Mouse (Mus musculus): Measurements from ENCODE around the gene Mapk11. TPM values are rescaled to one million over a fixed set of nuclear protein-coding genes. Genes with fewer than 3 reads are reported as not detected.

The Mapk11 gene
- polyA plus RNA-seq, 1 experiment: 0.29 TPM

GRCm38 (mm10) chr15:89146537-89146936 is 2.9 kb downstream of the Mapk11 start:
- H3K36me3 ChIP-seq (replicated peaks; ENCODE audit: low read length): no peaks in the 10 kb centered on the region
- H3K27me3 ChIP-seq (replicated peaks): peaks cover 95% of the 10 kb centered on the region
- H3K4me1 ChIP-seq: peaks cover 55% of the 10 kb centered on the region
- peak overlapping the region; percentile 70 for H3K4me3 ChIP-seq (replicated peaks)
- TF ChIP-seq GATA1 (IDR thresholded peaks at IDR 0.05; ENCODE audit: borderline replicate concordance, low read length): no peak
- no peak for TF ChIP-seq FLI1 (IDR thresholded peaks at IDR 0.05; ENCODE audit: low read length)
- H3K9me3 ChIP-seq: peaks cover 14% of the 10 kb centered on the region

DNA sequence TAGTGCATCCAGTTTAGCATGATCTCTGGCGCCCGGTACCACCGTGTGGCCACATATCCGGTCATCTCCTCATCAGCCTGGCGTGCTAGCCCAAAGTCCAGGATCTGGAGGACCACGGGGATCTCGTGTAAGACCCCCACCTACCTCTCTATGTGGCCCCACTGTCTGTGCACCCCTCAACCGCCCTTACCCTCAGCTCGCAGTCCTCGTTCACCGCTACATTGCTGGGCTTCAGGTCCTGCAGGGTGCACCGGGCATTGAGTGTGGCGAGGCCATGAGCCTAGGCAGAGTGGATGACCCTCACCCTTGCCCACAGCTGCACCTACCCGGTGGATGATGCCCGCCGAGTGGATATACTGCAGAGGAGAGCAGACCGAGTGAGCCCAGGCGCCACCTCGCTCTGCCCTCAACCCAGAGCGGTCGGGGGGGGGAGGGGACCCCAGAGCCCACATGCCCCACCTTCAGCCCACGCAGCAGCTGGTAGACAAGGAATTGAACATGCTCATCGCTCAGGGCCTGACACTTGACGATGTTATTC is 3.5 kb downstream of the Mapk11 start:
- TF ChIP-seq GATA1 (IDR thresholded peaks at IDR 0.05; ENCODE audit: borderline replicate concordance, low read length) (no peak), FLI1 (IDR thresholded peaks at IDR 0.05; ENCODE audit: low read length) (no peak)
- H3K9me3 ChIP-seq: peaks cover 14% of the 10 kb centered on the region
- no peak overlapping the region for H3K4me3 ChIP-seq (replicated peaks)
- peaks cover 59% of the 10 kb centered on the region for H3K4me1 ChIP-seq
- no peaks in the 10 kb centered on the region for H3K36me3 ChIP-seq (replicated peaks; ENCODE audit: low read length)
- peaks cover 99% of the 10 kb centered on the region for H3K27me3 ChIP-seq (replicated peaks)

- no peak for TF ChIP-seq FLI1 (IDR thresholded peaks at IDR 0.05; ENCODE audit: low read length)
- no peak for TF ChIP-seq GATA1 (IDR thresholded peaks at IDR 0.05; ENCODE audit: borderline replicate concordance, low read length)
- Histone ChIP-seq H3K27me3 (replicated peaks) (peaks cover 100% of the 10 kb centered on the region), H3K36me3 (replicated peaks; ENCODE audit: low read length) (no peaks in the 10 kb centered on the region), H3K9me3 (peaks cover 14% of the 10 kb centered on the region), H3K4me1 (peaks cover 65% of the 10 kb centered on the region), H3K4me3 (replicated peaks) (no peak overlapping the region)
These were observed 4.5 kb downstream of the Mapk11 start for GRCm38 (mm10) chr15:89144965-89145364.

- TF ChIP-seq GATA1 (IDR thresholded peaks at IDR 0.05; ENCODE audit: borderline replicate concordance, low read length) (no peak), FLI1 (IDR thresholded peaks at IDR 0.05; ENCODE audit: low read length) (no peak)
- H3K27me3 ChIP-seq (replicated peaks): peaks cover 100% of the 10 kb centered on the region
- peaks cover 10% of the 10 kb centered on the region for H3K9me3 ChIP-seq
- H3K4me1 ChIP-seq: peaks cover 49% of the 10 kb centered on the region
- no peaks in the 10 kb centered on the region for H3K36me3 ChIP-seq (replicated peaks; ENCODE audit: low read length)
- no peak overlapping the region for H3K4me3 ChIP-seq (replicated peaks)
These were observed 6.3 kb downstream of the Mapk11 start for GRCm38 (mm10) chr15:89143134-89143533.

DNA sequence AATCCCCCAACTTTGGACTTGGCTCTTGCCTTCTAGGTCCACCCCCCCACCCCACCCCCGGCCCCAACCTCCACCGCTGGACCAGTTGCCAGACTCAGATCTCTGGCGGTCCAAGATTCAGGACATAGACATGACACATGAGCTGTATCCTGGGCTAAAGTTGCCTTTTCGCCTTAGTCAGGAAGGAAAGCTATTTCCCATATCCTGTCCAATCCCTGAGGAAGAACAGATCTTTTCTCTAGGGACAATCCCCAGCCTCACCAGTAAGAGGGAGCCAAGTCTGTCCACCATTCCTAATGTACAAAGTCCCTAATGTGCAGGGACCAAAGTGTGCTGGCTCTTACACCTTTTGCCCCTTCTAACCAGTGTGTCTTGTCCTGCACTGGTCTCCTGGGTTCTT is 7.5 kb downstream of the Mapk11 start:
- Histone ChIP-seq H3K27me3 (replicated peaks) (peaks cover 99% of the 10 kb centered on the region), H3K9me3 (peaks cover 10% of the 10 kb centered on the region)

DNA sequence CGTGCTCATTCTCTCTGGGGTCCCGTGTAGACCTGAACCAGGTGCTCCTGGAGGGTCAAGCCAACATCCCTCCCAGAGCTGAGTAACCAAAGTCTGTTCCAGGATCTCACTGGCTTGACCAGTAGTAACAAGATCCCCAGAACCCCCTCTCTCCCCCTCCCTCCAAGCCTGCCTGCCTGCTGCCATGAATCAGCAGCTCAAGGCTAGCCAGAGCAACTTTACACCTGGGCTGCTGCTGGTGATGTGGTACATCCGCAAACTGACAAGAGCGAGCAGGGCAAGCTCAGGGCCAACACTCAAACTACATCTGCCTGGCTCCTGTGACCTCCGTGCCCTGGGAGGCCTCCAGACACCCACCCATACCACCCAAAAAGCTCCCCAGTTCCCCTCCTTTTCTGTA is 8.0 kb downstream of the Mapk11 start:
- no peak overlapping the region for H3K4me3 ChIP-seq (replicated peaks)
- peaks cover 99% of the 10 kb centered on the region for H3K27me3 ChIP-seq (replicated peaks)
- H3K9me3 ChIP-seq: peaks cover 10% of the 10 kb centered on the region
- peaks cover 38% of the 10 kb centered on the region for H3K4me1 ChIP-seq
- TF ChIP-seq FLI1 (IDR thresholded peaks at IDR 0.05; ENCODE audit: low read length) (no peak), GATA1 (IDR thresholded peaks at IDR 0.05; ENCODE audit: borderline replicate concordance, low read length) (no peak)
- no peaks in the 10 kb centered on the region for H3K36me3 ChIP-seq (replicated peaks; ENCODE audit: low read length)

More for the DNA sequence above, 7.5 kb downstream of the Mapk11 start:
- Histone ChIP-seq H3K36me3 (replicated peaks; ENCODE audit: low read length) (no peaks in the 10 kb centered on the region), H3K4me1 (peaks cover 42% of the 10 kb centered on the region), H3K4me3 (replicated peaks) (no peak overlapping the region)
- no peak for TF ChIP-seq FLI1 (IDR thresholded peaks at IDR 0.05; ENCODE audit: low read length)
- no peak for TF ChIP-seq GATA1 (IDR thresholded peaks at IDR 0.05; ENCODE audit: borderline replicate concordance, low read length)

DNA sequence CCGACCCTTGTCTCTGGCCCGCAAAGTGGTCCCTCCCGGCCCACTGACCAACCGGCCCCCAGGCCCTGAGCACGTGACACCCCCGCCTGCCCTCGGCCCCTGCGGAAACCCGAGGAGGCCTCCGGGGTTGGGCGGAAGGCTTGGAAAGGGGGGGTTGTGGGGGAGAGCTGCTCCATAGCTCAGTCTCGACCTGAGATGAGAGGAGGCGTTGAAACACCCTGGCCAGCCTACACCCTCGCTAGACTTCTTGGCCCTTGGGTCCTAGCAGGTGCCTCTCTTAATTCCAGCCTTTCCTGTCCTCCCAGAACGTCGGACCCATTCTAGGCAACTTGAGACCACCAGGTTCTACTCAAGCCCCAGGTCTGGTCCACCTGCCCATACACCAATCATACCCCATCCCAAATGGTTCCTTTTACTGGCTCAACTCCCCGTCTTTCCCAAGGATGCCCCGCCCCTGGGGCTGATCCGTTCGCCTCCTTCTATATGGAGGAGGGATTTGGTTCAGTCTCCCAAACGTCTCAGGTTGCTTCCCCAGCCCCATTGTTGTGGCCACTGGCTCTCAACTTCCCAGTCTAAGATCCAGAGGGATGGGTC is 8.7 kb downstream of the Mapk11 start, which contains the start of gene Mapk12:
Gene Mapk12 (minus strand): TSS at position 45 of the 594 bp plus-strand sequence.
- Histone ChIP-seq H3K27me3 (replicated peaks) (peaks cover 99% of the 10 kb centered on the region), H3K9me3 (peaks cover 8% of the 10 kb centered on the region), H3K36me3 (replicated peaks; ENCODE audit: low read length) (no peaks in the 10 kb centered on the region), H3K4me3 (replicated peaks) (peak within 1 kb of the TSS; percentile 52), H3K4me1 (peaks cover 31% of the 10 kb centered on the region)
- TF ChIP-seq FLI1 (IDR thresholded peaks at IDR 0.05; ENCODE audit: low read length): no peak

DNA sequence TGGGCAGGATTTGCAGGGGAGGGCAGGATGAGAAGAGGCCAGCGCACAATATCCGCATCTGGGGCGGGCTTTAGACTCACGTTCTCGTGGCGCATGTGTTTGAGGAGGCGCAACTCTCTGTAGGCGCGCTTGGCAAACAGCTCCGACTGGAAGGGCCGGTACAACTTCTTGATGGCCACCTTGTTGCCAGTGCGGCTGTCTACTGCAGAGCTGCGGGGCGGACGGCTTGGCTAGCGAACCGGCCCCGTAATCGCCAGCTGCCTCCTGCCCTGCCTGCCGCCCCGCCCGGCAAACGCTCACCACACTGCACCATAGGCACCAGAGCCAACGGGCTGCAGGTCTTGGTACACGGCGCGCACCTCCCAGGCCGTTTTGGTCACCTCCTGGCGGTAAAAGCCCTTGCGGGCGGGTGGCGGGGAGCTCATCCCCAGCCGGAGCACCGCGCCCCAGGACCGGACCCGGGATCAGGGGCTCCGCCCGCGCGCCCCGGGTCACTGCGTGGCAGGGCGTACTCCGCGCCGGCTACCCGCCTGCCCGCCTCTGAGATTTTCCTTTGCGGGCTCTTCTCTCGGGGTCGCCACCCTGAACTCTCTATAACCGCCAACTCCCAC is 9.3 kb downstream of the Mapk11 start:
- Histone ChIP-seq H3K4me1 (peaks cover 25% of the 10 kb centered on the region), H3K4me3 (replicated peaks) (peak overlapping the region; percentile 52), H3K9me3 (0 out of 2 replicates have a peak, but pooled peaks cover 2% of the 10 kb centered on the region), H3K27me3 (replicated peaks) (peaks cover 99% of the 10 kb centered on the region), H3K36me3 (replicated peaks; ENCODE audit: low read length) (no peaks in the 10 kb centered on the region)
- TF ChIP-seq GATA1 (IDR thresholded peaks at IDR 0.05; ENCODE audit: borderline replicate concordance, low read length): no peak
- TF ChIP-seq FLI1 (IDR thresholded peaks at IDR 0.05; ENCODE audit: low read length): no peak

GRCm38 (mm10) chr15:89138531-89138930 is 10.9 kb downstream of the Mapk11 start:
- Histone ChIP-seq H3K9me3 (peaks cover 4% of the 10 kb centered on the region; the same call in 1 of the 2 replicates), H3K27me3 (replicated peaks) (peaks cover 91% of the 10 kb centered on the region), H3K4me1 (peaks cover 20% of the 10 kb centered on the region), H3K36me3 (replicated peaks; ENCODE audit: low read length) (no peaks in the 10 kb centered on the region), H3K4me3 (replicated peaks) (no peak overlapping the region)
- TF ChIP-seq FLI1 (IDR thresholded peaks at IDR 0.05; ENCODE audit: low read length): no peak
- no peak for TF ChIP-seq GATA1 (IDR thresholded peaks at IDR 0.05; ENCODE audit: borderline replicate concordance, low read length)

- Histone ChIP-seq H3K36me3 (replicated peaks; ENCODE audit: low read length) (no peaks in the 10 kb centered on the region), H3K4me1 (peaks cover 18% of the 10 kb centered on the region), H3K27me3 (replicated peaks) (peaks cover 89% of the 10 kb centered on the region), H3K9me3 (peaks cover 4% of the 10 kb centered on the region; the same call in 1 of the 2 replicates), H3K4me3 (replicated peaks) (no peak overlapping the region)
- TF ChIP-seq FLI1 (IDR thresholded peaks at IDR 0.05; ENCODE audit: low read length) (no peak), GATA1 (IDR thresholded peaks at IDR 0.05; ENCODE audit: borderline replicate concordance, low read length) (no peak)
These were observed 11.4 kb downstream of the Mapk11 start for GRCm38 (mm10) chr15:89138046-89138405.

Measured in megakaryocyte, embryonic 14.5 days (primary cell).